Comparison of ENCODE assay signal across 29 mouse cellular contexts in genomic region chr1:134152626-134153590, GRCm38 (mm10). TPM values are rescaled to one million over a fixed set of nuclear protein-coding genes. Genes with fewer than 3 reads are reported as not detected.
DNase-seq lines count a peak whose midpoint lies in the region; ATAC-seq and TF ChIP-seq lines count a peak whose summit lies in the region.
"Had no signal": no experiment of that assay in that cellular context is flagged by ENCODE, and none has a peak within 500 bp of the region (broad histone marks: within the 10 kb centered on the region; RNA-seq: fewer than 3 reads in every experiment).

No protein-coding gene starts in this region.

- WGBS in heart, embryonic 10.5 days: 36% methylated on average over 21 of the region's 21 CpGs
- WGBS in lung, postnatal 0 days: 63% methylated on average over 21 of the region's 21 CpGs
- 52% methylated on average over 21 of the region's 21 CpGs for WGBS in liver, embryonic 15.5 days (ENCODE audit: insufficient replicate concordance)

- no peak overlapping the region for H3K4me3 ChIP-seq in heart, embryonic 10.5 days
- no peak overlapping the region for H3K4me3 ChIP-seq in lung, postnatal 0 days (ENCODE audit: low read depth, low read length)
- no peak overlapping the region for H3K4me3 ChIP-seq in liver, embryonic 15.5 days (replicated peaks)
- H3K4me3 ChIP-seq: hindbrain, embryonic 12.5 days; layer of hippocampus, adult 2 months; megakaryocyte, embryonic 14.5 days; midbrain, embryonic 15.5 days; myocyte; neural tube, embryonic 13.5 days had no signal

- ATAC-seq in lung, postnatal 0 days: 0 out of 2 replicates have a peak, but pooled peaks have one; percentile 8
- peak; percentile 68 for ATAC-seq in liver, embryonic 15.5 days (ENCODE audit: insufficient read depth)
- ATAC-seq: intestine, postnatal 0 days; Patski had no signal

- H3K9me3 ChIP-seq in heart, embryonic 10.5 days: no peaks in the 10 kb centered on the region
- H3K9me3 ChIP-seq in lung, postnatal 0 days (ENCODE audit: low read length): no peaks in the 10 kb centered on the region
- no peaks in the 10 kb centered on the region for H3K9me3 ChIP-seq in liver, embryonic 15.5 days (replicated peaks)
- H3K9me3 ChIP-seq: midbrain, embryonic 15.5 days had no signal

- no peak for TF ChIP-seq CTCF in lung, postnatal 0 days (IDR thresholded peaks at IDR 0.05)

- H3K27ac ChIP-seq in heart, embryonic 10.5 days: 0 out of 2 replicates have a peak overlapping the region, but pooled peaks have one; percentile 18
- no peak overlapping the region for H3K27ac ChIP-seq in lung, postnatal 0 days (ENCODE audit: low read length)
- H3K27ac ChIP-seq in liver, embryonic 15.5 days (replicated peaks): no peak overlapping the region
- H3K27ac ChIP-seq: hindbrain, embryonic 12.5 days; layer of hippocampus, adult 2 months; midbrain, embryonic 15.5 days; neural tube, embryonic 13.5 days had no signal

- no peaks in the 10 kb centered on the region for H3K27me3 ChIP-seq in heart, embryonic 10.5 days (ENCODE audit: insufficient read depth, poor library complexity, severe bottlenecking)
- no peaks in the 10 kb centered on the region for H3K27me3 ChIP-seq in lung, postnatal 0 days (replicated peaks; ENCODE audit: insufficient read depth, low read length)
- H3K27me3 ChIP-seq in liver, embryonic 15.5 days: peaks cover 7% of the 10 kb centered on the region; the same call in 1 of the 2 replicates
- H3K27me3 ChIP-seq: neural tube, embryonic 13.5 days; Patski had no signal

- DNase-seq in heart, embryonic 10.5 days (ENCODE audit: low spot score): no peak
- no peak for DNase-seq in heart, adult 8-10 months (ENCODE audit: low spot score)
- no peak for DNase-seq in lung, postnatal 0 days (ENCODE audit: low spot score)
- DNase-seq in lung, postnatal 4 days: no peak
- no peak for DNase-seq in cerebellum, postnatal 36 days
- DNase-seq in urinary bladder, postnatal 25 days (ENCODE audit: low spot score): no peak
- DNase-seq: cerebellum, adult 11 months; cerebellum, postnatal 10 days; gastrocnemius, postnatal 36 days; kidney, postnatal 25 days; lung, adult 18-20 months; lung, postnatal 14 days; thymus, postnatal 14 days had no signal

- no peak overlapping the region for H3K9ac ChIP-seq in lung, postnatal 0 days (replicated peaks; ENCODE audit: low read depth)
- H3K9ac ChIP-seq in liver, embryonic 15.5 days: no peak overlapping the region
- H3K9ac ChIP-seq: hindbrain, embryonic 12.5 days; midbrain, embryonic 15.5 days; neural tube, embryonic 13.5 days had no signal

- H3K4me2 ChIP-seq in lung, postnatal 0 days (replicated peaks; ENCODE audit: low read depth, low read length): no peak overlapping the region
- H3K4me2 ChIP-seq in liver, embryonic 15.5 days: no peak overlapping the region
- H3K4me2 ChIP-seq: hindbrain, embryonic 12.5 days; midbrain, embryonic 15.5 days; neural tube, embryonic 13.5 days had no signal

- no peaks in the 10 kb centered on the region for H3K36me3 ChIP-seq in heart, embryonic 10.5 days
- H3K36me3 ChIP-seq in lung, postnatal 0 days (ENCODE audit: insufficient read depth, low read length): no peaks in the 10 kb centered on the region
- no peaks in the 10 kb centered on the region for H3K36me3 ChIP-seq in liver, embryonic 15.5 days (replicated peaks)
- H3K36me3 ChIP-seq: hindbrain, embryonic 12.5 days; midbrain, embryonic 15.5 days; neural tube, embryonic 13.5 days had no signal

- peaks cover 27% of the 10 kb centered on the region for H3K4me1 ChIP-seq in heart, embryonic 10.5 days
- H3K4me1 ChIP-seq in lung, postnatal 0 days (ENCODE audit: insufficient read depth, low read depth, low read length): no peaks in the 10 kb centered on the region
- peaks cover 35% of the 10 kb centered on the region for H3K4me1 ChIP-seq in liver, embryonic 15.5 days (replicated peaks)
- H3K4me1 ChIP-seq: hindbrain, embryonic 12.5 days; midbrain, embryonic 15.5 days; neural tube, embryonic 13.5 days had no signal

- TF ChIP-seq EP300 in lung, postnatal 0 days (IDR thresholded peaks at IDR 0.05): no peak

RNA-seq across cellular contexts. Expression of gene Chil1, which starts 29.1 kb away (rescaled TPM):
- polyA plus RNA-seq in heart, embryonic 10.5 days (2016; fragmentation: Nextera tagmentation; extraction: Ambion mirVana): 0.87 and 1.1 TPM in 2 replicates
- total RNA-seq in heart, adult 8-10 months (2022): 1 to 10 TPM in 1 of 4 experiments, under 1 TPM in 3; 0.38 to 2.7 (median 0.51) TPM
- 550 and 782 TPM in 2 replicates for polyA plus RNA-seq in lung, postnatal 0 days (2015; fragmentation: Nextera tagmentation; extraction: Ambion mirVana)
- 15.1 and 17.7 TPM in 2 replicates for polyA plus RNA-seq in liver, embryonic 15.5 days (2015; fragmentation: Nextera tagmentation; extraction: Ambion mirVana)

RNA-seq across cellular contexts. Expression of gene Mybph, which starts 40.3 kb away (rescaled TPM):
- 0.33 and 0.43 TPM in 2 replicates for polyA plus RNA-seq in heart, embryonic 10.5 days (2016; fragmentation: Nextera tagmentation; extraction: Ambion mirVana)
- total RNA-seq in heart, adult 8-10 months (2022): under 1 TPM in 1 of 4 experiments, not detected in 3; 0.28 TPM
- 0.18 and 0.38 TPM in 2 replicates for polyA plus RNA-seq in lung, postnatal 0 days (2015; fragmentation: Nextera tagmentation; extraction: Ambion mirVana)
- 1.5 and 3.5 TPM in 2 replicates for polyA plus RNA-seq in liver, embryonic 15.5 days (2015; fragmentation: Nextera tagmentation; extraction: Ambion mirVana)
- total RNA-seq: layer of hippocampus, adult 2 months had no signal
- polyA plus RNA-seq: forebrain, embryonic 11.5 days; intestine, postnatal 0 days; Patski; spleen, adult 2 months had no signal

RNA-seq across cellular contexts. Expression of gene Chit1, which starts 41.9 kb away (rescaled TPM):
- polyA plus RNA-seq in heart, embryonic 10.5 days (2016; fragmentation: Nextera tagmentation; extraction: Ambion mirVana): 1.1 and 2.0 TPM in 2 replicates
- total RNA-seq in heart, adult 8-10 months (2022): not detected
- polyA plus RNA-seq in lung, postnatal 0 days (2015; fragmentation: Nextera tagmentation; extraction: Ambion mirVana): 0.29 TPM in 1 of 2 replicates, not detected in the other
- 0.07 and 0.20 TPM in 2 replicates for polyA plus RNA-seq in liver, embryonic 15.5 days (2015; fragmentation: Nextera tagmentation; extraction: Ambion mirVana)
- total RNA-seq: adrenal gland, adult 18-20 months; adrenal gland, postnatal 4 days; gastrocnemius, adult 18-20 months; gastrocnemius, postnatal 36 days had no signal
- polyA plus RNA-seq: embryonic facial prominence, embryonic 11.5 days; forebrain, embryonic 11.5 days; hindbrain, embryonic 12.5 days; intestine, postnatal 0 days; limb, embryonic 11.5 days; Patski; spleen, adult 2 months had no signal

Comparison
In these comparisons a context has a peak if more than half of its experiments do, and no peak if none do; other contexts are left out.
1. RNA of gene Chil1, which starts 29.1 kb away (polyA plus RNA-seq): 550 to 782 TPM in lung, postnatal 0 days; 15.1 to 17.7 TPM in liver, embryonic 15.5 days and 0.87 to 1.1 TPM in heart, embryonic 10.5 days; every median in the first group is over 10 times any median in the second.